Mouse (Mus musculus) urinary bladder, postnatal 14 days (tissue): ENCODE results near the gene Mmgt2.

Experiments used
- DNase-seq: peaks from one replicate; pipeline ENCODE4 v3.0.0; 2021; ENCODE audit warnings: low spot score

The Mmgt2 gene

DNA sequence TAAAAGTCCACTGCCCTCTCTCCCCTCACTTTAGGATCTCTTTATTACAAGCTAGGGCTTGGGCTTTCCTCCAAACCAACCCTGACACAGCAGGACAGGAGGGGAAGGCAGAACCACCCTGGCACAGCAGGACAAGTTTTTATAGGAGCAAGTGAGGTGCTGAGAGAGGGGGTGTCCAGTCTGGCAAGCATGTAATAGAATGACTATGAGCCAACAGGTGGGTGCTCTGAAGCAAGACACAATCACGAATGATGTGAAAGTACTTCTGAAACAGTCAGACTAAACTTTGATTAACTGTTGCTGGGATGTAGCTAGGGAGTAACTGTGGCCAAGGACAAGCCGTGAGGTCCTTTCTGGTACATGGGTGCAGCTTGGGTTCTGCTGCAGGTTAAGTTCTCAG lies 57.7 kb downstream of the Mmgt2 start:
- DNase-seq, result no peak

DNA sequence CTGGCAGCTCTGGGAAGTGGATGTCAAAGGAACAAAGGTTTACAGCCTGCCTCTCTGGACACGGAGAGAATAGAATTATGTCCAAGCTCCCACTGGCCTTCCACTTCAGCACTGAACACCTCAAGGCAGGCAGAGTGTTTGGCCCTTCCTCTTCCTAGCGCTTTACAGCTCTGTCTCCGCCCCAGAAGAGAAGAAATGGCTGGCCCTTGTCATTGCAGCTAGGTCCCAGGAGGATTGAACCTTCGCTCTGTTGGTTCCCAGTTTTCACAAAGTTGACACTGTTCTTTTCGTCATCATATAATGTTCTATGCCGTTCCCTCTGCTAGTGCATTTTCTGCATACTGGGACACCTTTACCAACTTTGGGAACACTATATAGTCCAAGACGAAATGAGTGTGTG lies 59.8 kb downstream of the Mmgt2 start:
- DNase-seq, result no peak

DNA sequence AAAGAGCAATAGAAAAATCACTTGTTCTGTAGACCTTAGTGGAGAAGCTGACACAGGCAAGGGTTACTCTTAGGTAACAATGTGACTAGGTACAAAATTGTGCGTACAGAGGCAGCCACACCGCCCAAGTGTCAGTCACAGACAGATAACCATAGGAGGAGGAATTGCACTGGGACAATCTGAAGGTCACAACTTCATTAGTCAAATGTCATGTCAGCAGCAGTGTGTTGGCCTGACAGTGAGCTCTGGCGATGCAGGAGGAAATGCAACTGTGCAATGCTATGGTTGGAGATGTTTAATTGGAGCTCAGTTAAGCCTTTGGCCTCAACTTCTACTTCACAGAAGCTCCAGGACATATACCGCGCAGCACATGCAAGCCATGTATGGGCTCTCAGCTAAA lies 62.2 kb downstream of the Mmgt2 start:
- DNase-seq, result no peak
